Mouse (Mus musculus): Measurements from ENCODE around the gene Scamp4. TPM values are rescaled to one million over a fixed set of nuclear protein-coding genes. Genes with fewer than 3 reads are reported as not detected.

Gene Scamp4
- total and polyA plus RNA-seq, 2 experiments from 2014 or later: 24.1 to 87.9 TPM

DNA sequence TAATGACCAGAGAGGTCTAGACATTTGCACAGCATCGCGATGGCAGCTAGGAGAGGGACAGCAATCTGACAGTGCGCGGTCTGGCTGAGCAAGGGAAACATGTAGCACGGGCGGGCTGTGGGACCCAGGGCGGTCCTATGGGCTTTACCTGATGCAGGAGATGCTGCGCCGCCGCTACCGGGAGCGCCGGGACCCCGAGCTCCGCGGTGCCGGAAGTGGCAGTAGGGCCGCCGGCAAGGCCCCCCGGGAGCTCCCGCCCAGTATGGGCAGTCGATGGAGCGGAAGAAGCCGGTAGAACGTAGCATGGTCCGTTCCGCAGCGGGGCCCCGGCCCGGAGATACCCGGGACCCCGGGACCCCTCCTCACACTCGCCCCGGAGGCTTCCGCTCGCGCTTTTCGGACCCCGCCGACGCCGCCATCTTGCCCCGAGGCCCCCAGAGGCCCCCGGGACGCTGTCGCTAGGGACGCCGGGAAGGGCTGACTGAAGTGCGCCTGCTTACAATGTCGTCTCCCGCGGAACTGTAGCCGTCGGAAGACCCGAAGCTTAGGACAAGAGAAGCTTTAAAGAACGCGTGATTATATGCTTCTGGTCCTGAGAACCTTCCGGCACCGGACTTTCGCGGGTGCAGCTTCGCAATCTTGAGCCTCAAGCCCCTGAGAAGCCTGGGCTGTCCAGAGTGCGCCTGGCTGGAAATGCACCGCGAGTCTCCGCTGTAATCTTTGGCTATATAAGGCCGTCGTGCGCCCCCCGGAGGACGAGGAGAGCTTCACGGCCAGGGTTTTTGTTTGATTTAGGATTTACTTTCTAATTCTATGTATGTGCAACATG lies 41.3 kb upstream of the Scamp4 start, which contains the start of gene Rexo1:
Gene Rexo1 (minus strand): TSS at position 445 of the 829 bp plus-strand sequence.
- no peaks in the 10 kb centered on the region for H3K36me3 ChIP-seq (ENCODE audit: insufficient read depth)
- H3K9me3 ChIP-seq (ENCODE audit: low read length): no peaks in the 10 kb centered on the region
- WGBS: 1% methylated on average over 70 of the region's 72 CpGs
- H3K9ac ChIP-seq: peak within 1 kb of the TSS; percentile 93
- peak; percentile 90 for ATAC-seq
- no peaks in the 10 kb centered on the region for H3K27me3 ChIP-seq (ENCODE audit: insufficient read depth, low read length)
- peak within 1 kb of the TSS; percentile 85 for H3K4me3 ChIP-seq (ENCODE audit: low read depth, low read length)
- H3K4me2 ChIP-seq (ENCODE audit: low read depth): peak within 1 kb of the TSS; percentile 56
- DNase-seq: peak; percentile 98
- peaks cover 15% of the 10 kb centered on the region; the same call in 1 of the 2 replicates for H3K4me1 ChIP-seq (ENCODE audit: insufficient read depth)
- peak within 1 kb of the TSS; percentile 94 for H3K27ac ChIP-seq (ENCODE audit: low read depth, low read length)
- peak; percentile 88 for TF ChIP-seq CTCF (IDR thresholded peaks at IDR 0.05; ENCODE audit: low read depth)

DNA sequence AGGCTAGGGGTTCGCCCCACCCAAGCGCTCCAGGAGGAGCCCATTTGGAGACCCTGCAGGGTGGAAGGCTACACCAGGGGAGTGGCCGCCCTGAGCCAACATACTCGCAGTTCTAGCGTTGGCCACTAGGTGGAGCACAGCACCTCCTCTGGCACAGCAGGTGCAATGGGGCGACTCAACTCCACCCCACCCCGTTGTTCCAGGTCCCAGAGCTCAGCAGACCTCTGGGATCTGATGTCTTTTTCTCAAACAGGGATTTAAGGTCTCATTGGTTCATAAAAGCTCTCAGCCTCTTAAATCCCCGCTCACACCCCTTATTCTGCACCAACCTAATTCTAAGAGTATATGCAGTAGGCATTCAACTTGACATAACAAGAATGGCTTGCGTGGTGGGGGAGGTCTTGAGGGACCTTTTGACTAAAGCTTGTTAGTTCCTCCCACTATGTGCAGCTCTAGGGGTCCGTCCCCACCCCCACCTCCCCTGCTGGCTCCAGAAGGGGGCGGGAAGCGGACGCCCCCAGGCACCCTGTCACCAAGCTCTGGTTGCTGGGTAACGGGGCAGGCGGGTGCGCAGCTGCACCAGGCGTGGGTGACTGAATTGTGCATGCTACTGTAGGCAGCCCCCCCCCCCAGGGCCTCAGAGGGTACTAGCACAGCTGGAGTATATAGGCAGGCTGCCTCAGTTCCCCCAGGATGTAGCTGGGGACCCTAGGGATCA lies 36.1 kb upstream of the Scamp4 start:
- peak; percentile 89 for DNase-seq
- peak overlapping the region; percentile 79 for H3K27ac ChIP-seq (ENCODE audit: low read depth, low read length)
- H3K4me2 ChIP-seq (ENCODE audit: low read depth): peak overlapping the region; percentile 39
- H3K4me1 ChIP-seq (ENCODE audit: insufficient read depth): peaks cover 29% of the 10 kb centered on the region
- ATAC-seq: peak; percentile 87
- H3K4me3 ChIP-seq (ENCODE audit: low read depth, low read length): no peak overlapping the region
- H3K9ac ChIP-seq: peak overlapping the region; percentile 37
- 12% methylated on average over 17 of the region's 17 CpGs for WGBS
- H3K27me3 ChIP-seq (ENCODE audit: insufficient read depth, low read length): no peaks in the 10 kb centered on the region
- TF ChIP-seq CTCF (IDR thresholded peaks at IDR 0.05; ENCODE audit: low read depth): peak; percentile 97
- no peaks in the 10 kb centered on the region for H3K9me3 ChIP-seq (ENCODE audit: low read length)
- H3K36me3 ChIP-seq (ENCODE audit: insufficient read depth): 0 out of 2 replicates have a peak, but pooled peaks cover 7% of the 10 kb centered on the region

DNA sequence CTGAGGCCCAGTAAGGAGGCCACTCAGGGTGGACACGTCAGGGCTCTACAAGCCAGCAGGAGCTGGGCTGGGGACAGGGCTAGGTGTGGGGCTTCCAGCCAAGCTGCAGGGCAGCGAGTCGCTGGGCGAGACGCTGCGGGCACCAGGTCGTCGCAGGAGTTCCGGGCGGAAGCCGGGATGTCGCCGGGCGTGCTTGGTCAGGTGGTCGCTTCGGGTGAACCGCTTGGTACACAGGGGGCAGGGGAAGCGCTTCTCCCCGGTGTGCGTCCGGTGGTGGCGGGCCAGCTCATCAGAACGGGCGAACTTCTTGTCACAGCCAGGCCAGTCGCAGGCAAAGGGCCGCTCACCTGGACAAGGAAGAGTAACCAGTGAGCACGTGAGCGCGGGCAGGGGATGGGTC lies 33.8 kb upstream of the Scamp4 start:
- 95% methylated on average over 29 of the region's 29 CpGs for WGBS
- Histone ChIP-seq H3K9ac (no peak overlapping the region), H3K9me3 (ENCODE audit: low read length) (no peaks in the 10 kb centered on the region), H3K4me2 (ENCODE audit: low read depth) (no peak overlapping the region), H3K4me1 (ENCODE audit: insufficient read depth) (peaks cover 21% of the 10 kb centered on the region), H3K4me3 (ENCODE audit: low read depth, low read length) (no peak overlapping the region), H3K27me3 (ENCODE audit: insufficient read depth, low read length) (no peaks in the 10 kb centered on the region), H3K27ac (ENCODE audit: low read depth, low read length) (no peak overlapping the region), H3K36me3 (ENCODE audit: insufficient read depth) (0 out of 2 replicates have a peak, but pooled peaks cover 7% of the 10 kb centered on the region)
- DNase-seq: no peak
- no peak for ATAC-seq
- TF ChIP-seq CTCF (IDR thresholded peaks at IDR 0.05; ENCODE audit: low read depth): no peak

DNA sequence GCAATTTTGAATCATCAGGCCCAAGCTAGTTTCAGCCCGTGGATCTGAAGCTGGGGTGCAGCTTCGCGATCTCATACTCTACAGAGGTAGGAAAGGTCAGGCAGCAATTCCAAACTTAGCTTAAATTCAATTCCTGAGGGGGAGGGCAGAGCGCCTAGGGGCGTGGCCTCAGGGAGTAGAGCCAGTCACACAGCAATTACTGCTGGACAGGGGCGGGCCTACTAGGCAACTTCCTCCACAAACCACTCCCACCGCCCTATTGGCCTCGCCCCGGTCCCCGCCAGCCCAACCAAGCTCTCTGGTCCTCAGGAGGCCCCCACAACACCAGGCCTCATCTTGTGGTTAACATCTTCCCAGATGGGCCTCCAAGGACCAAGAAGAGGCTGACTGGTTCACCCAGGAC lies 33.0 kb upstream of the Scamp4 start:
- no peak for TF ChIP-seq CTCF (IDR thresholded peaks at IDR 0.05; ENCODE audit: low read depth)
- no peak overlapping the region for H3K9ac ChIP-seq
- no peak overlapping the region for H3K4me2 ChIP-seq (ENCODE audit: low read depth)
- H3K4me1 ChIP-seq (ENCODE audit: insufficient read depth): peaks cover 24% of the 10 kb centered on the region
- 43% methylated on average over 10 of the region's 10 CpGs for WGBS
- H3K27ac ChIP-seq (ENCODE audit: low read depth, low read length): no peak overlapping the region
- no peaks in the 10 kb centered on the region for H3K9me3 ChIP-seq (ENCODE audit: low read length)
- ATAC-seq: no peak
- no peaks in the 10 kb centered on the region for H3K27me3 ChIP-seq (ENCODE audit: insufficient read depth, low read length)
- H3K4me3 ChIP-seq (ENCODE audit: low read depth, low read length): no peak overlapping the region
- 0 out of 2 replicates have a peak, but pooled peaks cover 7% of the 10 kb centered on the region for H3K36me3 ChIP-seq (ENCODE audit: insufficient read depth)
- no peak for DNase-seq

DNA sequence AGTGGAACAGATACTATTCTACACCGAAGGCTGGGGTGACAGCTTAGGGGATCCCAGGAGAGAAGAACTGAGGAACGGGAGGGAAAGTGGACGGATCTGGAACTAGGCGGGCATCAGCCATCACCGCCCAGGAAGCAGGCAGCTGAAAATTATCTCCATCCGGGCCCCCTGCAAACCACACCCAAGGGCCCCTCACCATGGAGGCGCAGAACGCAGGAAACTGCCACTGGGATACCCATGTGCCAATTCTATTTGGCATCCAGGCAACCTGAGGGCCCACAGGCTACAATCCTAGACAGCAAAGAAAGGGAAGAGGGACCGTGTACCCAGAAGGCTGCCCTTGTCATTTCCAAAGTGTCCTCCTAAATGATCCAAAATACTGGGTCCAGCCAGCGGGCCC lies 32.3 kb upstream of the Scamp4 start:
- no peak for TF ChIP-seq CTCF (IDR thresholded peaks at IDR 0.05; ENCODE audit: low read depth)
- Histone ChIP-seq H3K9me3 (ENCODE audit: low read length) (no peaks in the 10 kb centered on the region), H3K27ac (ENCODE audit: low read depth, low read length) (0 out of 2 replicates have a peak overlapping the region, but pooled peaks have one; percentile 15), H3K9ac (no peak overlapping the region), H3K4me3 (ENCODE audit: low read depth, low read length) (no peak overlapping the region), H3K36me3 (ENCODE audit: insufficient read depth) (0 out of 2 replicates have a peak, but pooled peaks cover 7% of the 10 kb centered on the region), H3K27me3 (ENCODE audit: insufficient read depth, low read length) (no peaks in the 10 kb centered on the region), H3K4me2 (ENCODE audit: low read depth) (peak overlapping the region; percentile 18; the same call in 1 of the 2 replicates), H3K4me1 (ENCODE audit: insufficient read depth) (peaks cover 29% of the 10 kb centered on the region)
- DNase-seq: no peak
- 89% methylated on average over 10 of the region's 10 CpGs for WGBS
- ATAC-seq: no peak

DNA sequence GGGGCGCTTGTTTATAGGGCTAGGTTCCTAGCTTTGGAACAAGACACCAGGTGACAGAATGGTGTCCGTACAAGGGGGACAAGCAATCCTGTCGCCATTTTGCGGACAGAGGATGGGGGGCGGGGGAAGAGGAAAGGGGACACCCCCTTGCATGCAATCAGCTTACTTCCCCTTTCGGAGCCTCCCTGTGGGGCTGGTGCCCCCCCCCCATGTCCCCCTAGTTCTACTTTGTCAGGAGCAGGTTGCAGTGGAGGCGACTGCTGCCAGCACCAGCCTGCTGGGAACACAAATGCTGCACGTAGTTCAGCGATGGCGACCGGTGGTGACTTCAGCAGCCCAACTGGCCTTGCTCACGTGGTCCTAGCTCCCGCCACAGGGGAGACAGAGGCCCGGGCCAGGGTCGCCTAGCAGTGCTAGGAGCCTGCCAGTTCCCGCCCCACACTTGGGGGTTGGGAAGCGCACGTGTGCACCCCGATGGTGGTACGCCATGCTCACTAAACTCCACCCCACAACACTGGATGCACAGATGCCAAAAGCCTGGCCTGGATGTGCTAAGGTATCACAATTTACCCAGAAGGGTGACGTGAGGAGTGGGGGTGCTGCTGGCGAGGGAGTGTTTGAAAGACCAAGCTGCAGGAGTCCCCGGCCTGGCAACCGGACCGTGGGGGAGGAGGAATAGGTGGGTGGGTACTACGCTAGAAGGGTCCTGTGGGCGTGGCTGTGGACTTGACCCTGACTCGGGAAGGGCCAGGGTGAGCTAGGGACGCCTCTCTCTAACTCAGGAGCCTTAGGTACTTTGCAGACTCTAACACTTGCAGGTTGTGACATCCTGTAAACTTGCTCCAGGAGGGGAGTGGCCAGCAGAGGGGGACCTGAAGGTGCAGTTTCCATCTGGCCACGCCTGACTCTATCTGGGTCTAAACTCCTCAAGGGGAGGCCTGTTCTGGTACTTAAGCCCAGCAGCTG lies 31.5 kb upstream of the Scamp4 start:
- Histone ChIP-seq H3K9ac (peak overlapping the region; percentile 37), H3K4me2 (ENCODE audit: low read depth) (peak overlapping the region; percentile 18), H3K9me3 (ENCODE audit: low read length) (no peaks in the 10 kb centered on the region), H3K4me1 (ENCODE audit: insufficient read depth) (peaks cover 36% of the 10 kb centered on the region), H3K4me3 (ENCODE audit: low read depth, low read length) (no peak overlapping the region), H3K27ac (ENCODE audit: low read depth, low read length) (0 out of 2 replicates have a peak overlapping the region, but pooled peaks have one; percentile 15), H3K27me3 (ENCODE audit: insufficient read depth, low read length) (no peaks in the 10 kb centered on the region), H3K36me3 (ENCODE audit: insufficient read depth) (0 out of 2 replicates have a peak, but pooled peaks cover 7% of the 10 kb centered on the region)
- TF ChIP-seq CTCF (IDR thresholded peaks at IDR 0.05; ENCODE audit: low read depth): no peak
- ATAC-seq: peak; percentile 30
- no peak for DNase-seq
- 18% methylated on average over 30 of the region's 30 CpGs for WGBS
